Mouse (Mus musculus) lung, postnatal 14 days (tissue): ENCODE data around the gene Rnf17.

Source experiments
- DNase-seq: peaks from one replicate; pipeline ENCODE4 v3.0.0; 2021

Rnf17 gene

DNA sequence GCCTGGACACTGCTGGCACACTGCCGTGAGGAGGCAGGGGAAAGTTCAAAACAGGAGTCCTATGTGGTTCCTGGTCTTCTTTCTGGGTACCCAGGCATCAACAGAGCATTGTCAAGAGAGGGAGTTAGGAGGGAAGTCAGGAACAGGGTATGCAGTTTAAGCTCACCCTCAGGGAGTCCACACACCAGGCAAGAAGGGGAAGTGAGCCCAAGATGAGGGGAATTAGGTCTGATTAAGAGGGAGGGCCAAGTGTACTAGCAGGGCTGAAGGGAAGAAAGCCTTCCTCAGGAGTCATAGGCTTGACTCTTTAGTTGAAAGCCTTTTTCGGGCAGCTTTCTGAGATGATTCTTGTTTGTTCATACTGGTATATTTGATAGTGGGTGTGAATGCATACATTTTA lies 112.4 kb downstream of the Rnf17 start:
- DNase-seq, result no peak

DNA sequence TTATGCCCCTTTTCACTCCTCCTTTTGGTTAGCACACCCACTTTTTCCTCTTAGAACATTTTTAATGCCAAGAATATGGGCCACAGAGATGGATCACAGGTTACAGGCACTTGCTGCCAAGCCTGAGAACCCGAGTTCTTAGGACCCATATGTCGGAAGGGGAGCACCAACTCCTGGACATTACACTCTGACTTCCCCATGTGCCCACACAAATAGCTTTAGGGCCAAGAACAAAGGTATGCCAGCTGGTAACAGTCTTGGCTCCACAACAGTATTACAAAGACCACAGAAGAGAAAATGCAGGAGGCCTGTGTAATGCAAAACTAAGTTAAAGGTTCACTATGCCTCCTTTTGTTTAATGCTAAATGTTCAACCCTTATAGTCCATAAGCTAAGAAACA lies 128.4 kb downstream of the Rnf17 start:
- no peak for DNase-seq

DNA sequence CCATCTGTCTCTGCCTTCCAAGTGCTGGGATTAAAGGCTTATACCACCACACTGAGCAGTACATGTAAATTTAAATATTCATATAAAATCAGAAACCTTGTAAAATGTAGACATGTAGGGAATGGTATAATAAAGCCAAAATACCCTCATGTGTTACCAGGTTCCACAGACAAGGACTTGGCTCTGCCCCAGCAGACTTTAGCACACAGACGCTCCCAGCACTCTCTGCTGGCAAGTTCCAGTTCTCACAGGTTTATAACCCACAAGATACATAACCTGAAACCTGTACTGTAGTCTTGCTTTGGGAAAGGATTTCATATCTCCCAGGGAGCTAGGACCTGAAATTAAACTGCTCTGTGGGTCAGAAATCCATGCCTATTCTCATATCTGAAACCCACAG lies 142.6 kb downstream of the Rnf17 start:
- DNase-seq, result no peak

DNA sequence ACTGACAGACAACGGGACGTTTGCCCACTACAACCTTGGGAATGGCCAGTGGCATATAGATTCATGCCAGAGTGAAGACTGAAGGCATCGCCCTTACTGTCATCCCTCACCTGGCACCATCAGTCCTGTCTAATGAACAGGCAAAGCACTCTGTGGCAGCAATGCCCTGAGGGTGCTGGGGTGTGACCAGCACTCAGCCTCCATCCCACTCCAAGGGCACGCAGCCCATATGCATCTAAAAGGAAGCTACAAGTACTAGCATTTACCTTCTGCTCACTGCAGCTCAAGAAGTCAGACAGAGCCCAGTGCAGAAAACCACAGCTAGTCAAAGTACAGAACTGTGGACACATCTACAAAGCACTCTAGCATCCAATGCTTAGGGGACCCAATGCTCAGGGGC lies 143.1 kb downstream of the Rnf17 start:
- no peak for DNase-seq

DNA sequence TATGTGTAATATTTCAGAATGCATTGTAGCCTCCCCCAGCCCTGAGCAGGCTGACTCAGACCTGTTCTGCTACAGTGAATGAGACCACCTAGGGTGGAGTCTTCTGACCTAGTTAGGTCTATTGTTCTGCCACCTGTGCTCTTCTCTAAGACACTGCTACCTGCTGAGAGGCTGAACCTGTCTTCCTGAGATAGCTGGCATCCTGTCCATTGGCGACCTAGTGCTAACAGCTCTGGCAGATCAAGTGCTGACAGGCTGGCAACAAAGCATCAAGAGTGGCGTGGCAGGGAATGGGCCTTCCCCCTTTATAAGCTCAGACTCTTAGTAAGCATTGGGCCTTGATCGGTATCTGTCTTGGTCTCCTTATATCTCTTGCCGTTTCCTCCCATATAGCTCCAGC lies 148.6 kb downstream of the Rnf17 start:
- no peak for DNase-seq

DNA sequence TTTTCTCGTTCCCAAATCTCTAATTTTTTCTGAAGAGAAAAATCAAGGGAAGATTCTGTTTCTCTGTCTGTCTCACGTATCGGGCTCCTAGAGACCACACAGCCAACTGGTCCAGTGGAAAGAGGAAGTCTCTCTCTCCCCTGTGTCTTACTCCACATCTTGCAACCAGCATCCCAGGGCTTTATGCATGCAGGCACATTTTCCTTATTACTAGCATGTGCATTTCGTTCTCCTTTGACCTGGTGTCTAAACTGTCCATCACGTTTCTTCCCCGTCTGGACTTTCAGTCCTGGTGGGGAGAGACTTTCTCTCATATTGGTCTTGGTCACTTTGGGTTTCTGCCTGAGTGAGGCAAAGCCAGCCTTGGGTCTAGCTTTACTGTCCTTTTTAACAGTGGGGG lies 150.5 kb downstream of the Rnf17 start:
- DNase-seq, result no peak

DNA sequence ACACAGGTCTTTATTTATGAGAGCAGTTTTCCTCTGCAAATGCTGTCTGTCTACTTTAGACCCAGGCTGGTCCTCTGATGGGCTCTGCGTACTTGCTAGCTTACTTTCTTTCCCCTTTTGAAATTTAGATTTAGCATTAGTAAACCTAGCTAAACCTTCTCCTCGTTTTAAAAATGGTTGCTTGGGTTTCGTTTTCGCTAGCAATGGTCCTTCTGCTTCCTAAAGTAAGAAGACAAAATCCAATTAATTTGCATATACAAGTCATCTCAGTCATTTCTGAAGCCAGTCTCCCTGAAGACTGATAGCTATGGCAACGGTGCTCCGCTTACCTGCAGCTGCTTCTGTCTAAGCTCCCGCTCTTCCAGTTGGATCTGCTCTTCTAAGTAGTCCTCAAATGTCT lies 150.9 kb downstream of the Rnf17 start:
- DNase-seq, result no peak

DNA sequence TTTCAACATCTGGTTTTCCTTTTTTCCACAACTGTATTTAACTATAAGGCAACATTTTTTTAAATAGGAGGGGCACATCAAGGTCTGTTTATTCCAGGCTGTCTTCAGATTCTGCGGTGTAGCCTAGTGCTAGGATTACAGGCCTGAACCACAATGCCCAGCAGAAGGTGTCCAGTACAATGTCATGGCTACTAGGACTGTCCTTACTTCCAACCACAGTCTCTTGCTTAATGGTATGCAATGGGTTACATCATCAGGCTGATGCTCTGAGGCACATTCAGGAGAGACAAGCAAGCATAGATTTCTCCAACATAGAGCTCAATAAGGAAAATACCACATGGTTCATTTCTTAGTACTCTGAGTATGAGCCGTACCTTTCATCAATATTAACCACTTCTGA lies 152.3 kb downstream of the Rnf17 start:
- DNase-seq, result no peak

- DNase-seq, result no peak
Observed at GRCm38 (mm10) chr14:56559134-56559533, 156.8 kb downstream of the Rnf17 start.

GRCm38 (mm10) chr14:56567476-56567875 lies 165.1 kb downstream of the Rnf17 start:
- DNase-seq, result no peak

DNA sequence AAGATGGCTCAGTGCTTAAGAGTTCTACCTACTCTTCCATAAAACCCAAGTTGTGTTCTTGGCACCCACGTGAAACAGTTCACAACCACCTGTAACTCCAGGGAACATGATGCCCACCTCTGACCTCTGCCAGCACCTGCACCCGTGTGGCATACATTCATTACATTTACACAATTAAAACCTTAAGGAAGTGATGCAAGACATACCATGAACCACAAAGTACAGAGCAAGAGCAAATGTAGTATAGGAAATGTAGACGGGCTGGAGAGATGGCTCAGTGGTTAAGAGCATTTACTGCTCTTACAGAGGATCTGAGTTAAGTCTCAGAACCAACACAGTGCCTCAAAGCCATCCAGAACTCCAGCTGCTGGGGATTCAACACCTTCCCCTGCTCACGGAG lies 166.7 kb downstream of the Rnf17 start:
- DNase-seq, result no peak

- DNase-seq, result peak; percentile 96
Observed at GRCm38 (mm10) chr14:56571310-56572093, 169.1 kb downstream of the Rnf17 start.

- no peak for DNase-seq
Observed at GRCm38 (mm10) chr14:56572546-56572945, 170.2 kb downstream of the Rnf17 start.
